Mouse (Mus musculus): Measurements from ENCODE around the gene Uqcc2. TPM values are rescaled to one million over a fixed set of nuclear protein-coding genes. Genes with fewer than 3 reads are reported as not detected.

The Uqcc2 gene
- polyA plus RNA-seq, 1 experiment from 2014 or later: 206 TPM

GRCm38 (mm10) chr17:27176754-27177153 is 43.0 kb upstream of the Uqcc2 start:
- no peaks in the 10 kb centered on the region for H3K36me3 ChIP-seq (ENCODE audit: control insufficient read depth, insufficient read depth)
- no peaks in the 10 kb centered on the region for H3K9me3 ChIP-seq (ENCODE audit: control insufficient read depth)
- no peaks in the 10 kb centered on the region for H3K4me1 ChIP-seq (replicated peaks; ENCODE audit: control insufficient read depth, insufficient read depth, low read length)
- H3K4me3 ChIP-seq (ENCODE audit: low read depth, low read length): no peak overlapping the region
- ATAC-seq: no peak
- 86% methylated on average over 4 of the region's 4 CpGs for WGBS
- H3K4me2 ChIP-seq (replicated peaks; ENCODE audit: low read depth): no peak overlapping the region
- H3K9ac ChIP-seq (ENCODE audit: low read depth, low read length): no peak overlapping the region
- no peaks in the 10 kb centered on the region for H3K27me3 ChIP-seq (replicated peaks; ENCODE audit: control insufficient read depth, insufficient read depth, low read length)
- H3K27ac ChIP-seq (ENCODE audit: low read depth, low read length): no peak overlapping the region
- TF ChIP-seq CTCF (IDR thresholded peaks at IDR 0.05; ENCODE audit: low read depth): no peak

GRCm38 (mm10) chr17:27176287-27176686 is 42.6 kb upstream of the Uqcc2 start:
- Histone ChIP-seq H3K9me3 (ENCODE audit: control insufficient read depth) (no peaks in the 10 kb centered on the region), H3K4me3 (ENCODE audit: low read depth, low read length) (no peak overlapping the region), H3K27ac (ENCODE audit: low read depth, low read length) (no peak overlapping the region), H3K4me1 (replicated peaks; ENCODE audit: control insufficient read depth, insufficient read depth, low read length) (no peaks in the 10 kb centered on the region), H3K27me3 (replicated peaks; ENCODE audit: control insufficient read depth, insufficient read depth, low read length) (no peaks in the 10 kb centered on the region), H3K9ac (ENCODE audit: low read depth, low read length) (no peak overlapping the region), H3K4me2 (replicated peaks; ENCODE audit: low read depth) (no peak overlapping the region), H3K36me3 (ENCODE audit: control insufficient read depth, insufficient read depth) (no peaks in the 10 kb centered on the region)
- 71% methylated on average over 3 of the region's 3 CpGs for WGBS
- ATAC-seq: no peak
- no peak for TF ChIP-seq CTCF (IDR thresholded peaks at IDR 0.05; ENCODE audit: low read depth)

GRCm38 (mm10) chr17:27175196-27175874 is 41.6 kb upstream of the Uqcc2 start:
- 37% methylated on average over 14 of the region's 14 CpGs for WGBS
- H3K4me3 ChIP-seq (ENCODE audit: low read depth, low read length): no peak overlapping the region
- TF ChIP-seq CTCF (IDR thresholded peaks at IDR 0.05; ENCODE audit: low read depth): no peak
- H3K36me3 ChIP-seq (ENCODE audit: control insufficient read depth, insufficient read depth): no peaks in the 10 kb centered on the region
- H3K9me3 ChIP-seq (ENCODE audit: control insufficient read depth): no peaks in the 10 kb centered on the region
- H3K4me1 ChIP-seq (replicated peaks; ENCODE audit: control insufficient read depth, insufficient read depth, low read length): no peaks in the 10 kb centered on the region
- H3K9ac ChIP-seq (ENCODE audit: low read depth, low read length): no peak overlapping the region
- H3K4me2 ChIP-seq (replicated peaks; ENCODE audit: low read depth): no peak overlapping the region
- ATAC-seq: no peak
- H3K27me3 ChIP-seq (replicated peaks; ENCODE audit: control insufficient read depth, insufficient read depth, low read length): no peaks in the 10 kb centered on the region
- no peak overlapping the region for H3K27ac ChIP-seq (ENCODE audit: low read depth, low read length)

GRCm38 (mm10) chr17:27173715-27174114 is 40.0 kb upstream of the Uqcc2 start:
- 58% methylated on average over 3 of the region's 3 CpGs for WGBS
- no peak for ATAC-seq
- no peaks in the 10 kb centered on the region for H3K27me3 ChIP-seq (replicated peaks; ENCODE audit: control insufficient read depth, insufficient read depth, low read length)
- H3K4me2 ChIP-seq (replicated peaks; ENCODE audit: low read depth): no peak overlapping the region
- no peak overlapping the region for H3K9ac ChIP-seq (ENCODE audit: low read depth, low read length)
- H3K4me1 ChIP-seq (replicated peaks; ENCODE audit: control insufficient read depth, insufficient read depth, low read length): no peaks in the 10 kb centered on the region
- no peaks in the 10 kb centered on the region for H3K36me3 ChIP-seq (ENCODE audit: control insufficient read depth, insufficient read depth)
- no peak overlapping the region for H3K4me3 ChIP-seq (ENCODE audit: low read depth, low read length)
- H3K9me3 ChIP-seq (ENCODE audit: control insufficient read depth): no peaks in the 10 kb centered on the region
- no peak for TF ChIP-seq CTCF (IDR thresholded peaks at IDR 0.05; ENCODE audit: low read depth)
- no peak overlapping the region for H3K27ac ChIP-seq (ENCODE audit: low read depth, low read length)

GRCm38 (mm10) chr17:27172459-27172858 is 38.7 kb upstream of the Uqcc2 start:
- 80% methylated on average over 9 of the region's 9 CpGs for WGBS
- TF ChIP-seq CTCF (IDR thresholded peaks at IDR 0.05; ENCODE audit: low read depth): no peak
- Histone ChIP-seq H3K9ac (ENCODE audit: low read depth, low read length) (no peak overlapping the region), H3K27me3 (replicated peaks; ENCODE audit: control insufficient read depth, insufficient read depth, low read length) (no peaks in the 10 kb centered on the region), H3K9me3 (ENCODE audit: control insufficient read depth) (no peaks in the 10 kb centered on the region), H3K36me3 (ENCODE audit: control insufficient read depth, insufficient read depth) (no peaks in the 10 kb centered on the region), H3K4me2 (replicated peaks; ENCODE audit: low read depth) (no peak overlapping the region), H3K4me1 (replicated peaks; ENCODE audit: control insufficient read depth, insufficient read depth, low read length) (no peaks in the 10 kb centered on the region), H3K4me3 (ENCODE audit: low read depth, low read length) (no peak overlapping the region), H3K27ac (ENCODE audit: low read depth, low read length) (no peak overlapping the region)
- no peak for ATAC-seq

- no peak for TF ChIP-seq CTCF (IDR thresholded peaks at IDR 0.05; ENCODE audit: low read depth)
- H3K4me3 ChIP-seq (ENCODE audit: low read depth, low read length): no peak overlapping the region
These were observed 37.4 kb upstream of the Uqcc2 start for GRCm38 (mm10) chr17:27171121-27171520.

More at GRCm38 (mm10) chr17:27171121-27171520, 37.4 kb upstream of the Uqcc2 start:
- 67% methylated on average over 5 of the region's 5 CpGs for WGBS
- Histone ChIP-seq H3K36me3 (ENCODE audit: control insufficient read depth, insufficient read depth) (no peaks in the 10 kb centered on the region), H3K4me2 (replicated peaks; ENCODE audit: low read depth) (no peak overlapping the region), H3K4me1 (replicated peaks; ENCODE audit: control insufficient read depth, insufficient read depth, low read length) (no peaks in the 10 kb centered on the region), H3K9me3 (ENCODE audit: control insufficient read depth) (no peaks in the 10 kb centered on the region), H3K27me3 (replicated peaks; ENCODE audit: control insufficient read depth, insufficient read depth, low read length) (no peaks in the 10 kb centered on the region), H3K27ac (ENCODE audit: low read depth, low read length) (no peak overlapping the region), H3K9ac (ENCODE audit: low read depth, low read length) (no peak overlapping the region)
- no peak for ATAC-seq
